Mouse (Mus musculus): ENCODE measurements around the gene Csgalnact2. TPM values are rescaled to one million over a fixed set of nuclear protein-coding genes. Genes with fewer than 3 reads are reported as not detected.

Gene Csgalnact2
- polyA plus RNA-seq, 1 experiment = 12.8 TPM

GRCm38 (mm10) chr6:118173975-118174328 lies 35.0 kb upstream of the Csgalnact2 start:
- TF ChIP-seq CTCF (IDR thresholded peaks at IDR 0.05; ENCODE audit: control insufficient read depth, insufficient read depth, low read length) (no peak), POLR2A (IDR thresholded peaks at IDR 0.05; ENCODE audit: borderline replicate concordance, control insufficient read depth, low read depth, low read length) (no peak)
- H3K27ac ChIP-seq (ENCODE audit: control insufficient read depth, insufficient read depth, low read depth, low read length, poor library complexity) = no peak overlapping the region
- WGBS = 79% methylated on average over 5 of the region's 5 CpGs
- no peaks in the 10 kb centered on the region; the same call in 1 of the 2 replicates for H3K4me1 ChIP-seq (ENCODE audit: control insufficient read depth, insufficient read depth, low read length)
- no peak overlapping the region for H3K4me3 ChIP-seq (replicated peaks; ENCODE audit: control insufficient read depth, low read depth, low read length)

- no peak for TF ChIP-seq CTCF (IDR thresholded peaks at IDR 0.05; ENCODE audit: control insufficient read depth, insufficient read depth, low read length)
- TF ChIP-seq POLR2A (IDR thresholded peaks at IDR 0.05; ENCODE audit: borderline replicate concordance, control insufficient read depth, low read depth, low read length) = no peak
- 88% methylated on average over 18 of the region's 18 CpGs for WGBS
- Histone ChIP-seq H3K4me3 (replicated peaks; ENCODE audit: control insufficient read depth, low read depth, low read length) (no peak overlapping the region), H3K4me1 (ENCODE audit: control insufficient read depth, insufficient read depth, low read length) (no peaks in the 10 kb centered on the region; the same call in 1 of the 2 replicates), H3K27ac (ENCODE audit: control insufficient read depth, insufficient read depth, low read depth, low read length, poor library complexity) (no peak overlapping the region)
Observed at GRCm38 (mm10) chr6:118173251-118173974, 34.5 kb upstream of the Csgalnact2 start.

GRCm38 (mm10) chr6:118171386-118171785 lies 32.4 kb upstream of the Csgalnact2 start:
- Histone ChIP-seq H3K4me3 (replicated peaks; ENCODE audit: control insufficient read depth, low read depth, low read length) (no peak overlapping the region), H3K27ac (ENCODE audit: control insufficient read depth, insufficient read depth, low read depth, low read length, poor library complexity) (no peak overlapping the region), H3K4me1 (ENCODE audit: control insufficient read depth, insufficient read depth, low read length) (no peaks in the 10 kb centered on the region)
- TF ChIP-seq CTCF (IDR thresholded peaks at IDR 0.05; ENCODE audit: control insufficient read depth, insufficient read depth, low read length) (no peak), POLR2A (IDR thresholded peaks at IDR 0.05; ENCODE audit: borderline replicate concordance, control insufficient read depth, low read depth, low read length) (no peak)
- WGBS = 80% methylated on average over 7 of the region's 7 CpGs

- H3K4me1 ChIP-seq (ENCODE audit: control insufficient read depth, insufficient read depth, low read length) = no peaks in the 10 kb centered on the region
- no peak overlapping the region for H3K4me3 ChIP-seq (replicated peaks; ENCODE audit: control insufficient read depth, low read depth, low read length)
- no peak for TF ChIP-seq POLR2A (IDR thresholded peaks at IDR 0.05; ENCODE audit: borderline replicate concordance, control insufficient read depth, low read depth, low read length)
- TF ChIP-seq CTCF (IDR thresholded peaks at IDR 0.05; ENCODE audit: control insufficient read depth, insufficient read depth, low read length) = no peak
- no peak overlapping the region for H3K27ac ChIP-seq (ENCODE audit: control insufficient read depth, insufficient read depth, low read depth, low read length, poor library complexity)
- WGBS = 86% methylated on average over 14 of the region's 14 CpGs
Observed at GRCm38 (mm10) chr6:118168106-118168505, 29.2 kb upstream of the Csgalnact2 start.

- H3K27ac ChIP-seq (ENCODE audit: control insufficient read depth, insufficient read depth, low read depth, low read length, poor library complexity) = no peak overlapping the region; the same call in 1 of the 2 replicates
- TF ChIP-seq POLR2A (IDR thresholded peaks at IDR 0.05; ENCODE audit: borderline replicate concordance, control insufficient read depth, low read depth, low read length) = no peak
- H3K4me3 ChIP-seq (replicated peaks; ENCODE audit: control insufficient read depth, low read depth, low read length) = no peak overlapping the region
- 6% methylated on average over 9 of the region's 9 CpGs for WGBS
- no peaks in the 10 kb centered on the region for H3K4me1 ChIP-seq (ENCODE audit: control insufficient read depth, insufficient read depth, low read length)
Observed at GRCm38 (mm10) chr6:118167013-118167412, 28.1 kb upstream of the Csgalnact2 start.

- 74% methylated on average over 1 of the region's 1 CpGs for WGBS
- Histone ChIP-seq H3K4me3 (replicated peaks; ENCODE audit: control insufficient read depth, low read depth, low read length) (no peak overlapping the region), H3K27ac (ENCODE audit: control insufficient read depth, insufficient read depth, low read depth, low read length, poor library complexity) (no peak overlapping the region), H3K4me1 (ENCODE audit: control insufficient read depth, insufficient read depth, low read length) (no peaks in the 10 kb centered on the region)
- TF ChIP-seq CTCF (IDR thresholded peaks at IDR 0.05; ENCODE audit: control insufficient read depth, insufficient read depth, low read length) (no peak), POLR2A (IDR thresholded peaks at IDR 0.05; ENCODE audit: borderline replicate concordance, control insufficient read depth, low read depth, low read length) (no peak)
Observed at GRCm38 (mm10) chr6:118165516-118165915, 26.6 kb upstream of the Csgalnact2 start.

GRCm38 (mm10) chr6:118164691-118165090 lies 25.8 kb upstream of the Csgalnact2 start:
- Histone ChIP-seq H3K4me1 (ENCODE audit: control insufficient read depth, insufficient read depth, low read length) (no peaks in the 10 kb centered on the region), H3K27ac (ENCODE audit: control insufficient read depth, insufficient read depth, low read depth, low read length, poor library complexity) (no peak overlapping the region), H3K4me3 (replicated peaks; ENCODE audit: control insufficient read depth, low read depth, low read length) (no peak overlapping the region)
- TF ChIP-seq POLR2A (IDR thresholded peaks at IDR 0.05; ENCODE audit: borderline replicate concordance, control insufficient read depth, low read depth, low read length) (no peak), CTCF (IDR thresholded peaks at IDR 0.05; ENCODE audit: control insufficient read depth, insufficient read depth, low read length) (no peak)
- WGBS = 72% methylated on average over 8 of the region's 8 CpGs

- TF ChIP-seq POLR2A (IDR thresholded peaks at IDR 0.05; ENCODE audit: borderline replicate concordance, control insufficient read depth, low read depth, low read length) (no peak), CTCF (IDR thresholded peaks at IDR 0.05; ENCODE audit: control insufficient read depth, insufficient read depth, low read length) (no peak)
- H3K27ac ChIP-seq (ENCODE audit: control insufficient read depth, insufficient read depth, low read depth, low read length, poor library complexity) = no peak overlapping the region
- no peaks in the 10 kb centered on the region for H3K4me1 ChIP-seq (ENCODE audit: control insufficient read depth, insufficient read depth, low read length)
- no peak overlapping the region for H3K4me3 ChIP-seq (replicated peaks; ENCODE audit: control insufficient read depth, low read depth, low read length)
- 82% methylated on average over 2 of the region's 2 CpGs for WGBS
Observed at GRCm38 (mm10) chr6:118163086-118163485, 24.1 kb upstream of the Csgalnact2 start.
